Mouse (Mus musculus): ENCODE measurements around the gene Gbp8. TPM values are rescaled to one million over a fixed set of nuclear protein-coding genes. Genes with fewer than 3 reads are reported as not detected.
"Not testable (repeated sequence)": the region's sequence is repeated elsewhere in the genome, so short reads cannot be mapped to it uniquely, and the experiment has no call there.

The Gbp8 gene
- polyA plus RNA-seq, 1 experiment from 2014 or later: not detected

- DNase-seq (ENCODE audit: low spot score): no peak
- no peak overlapping the region for H3K27ac ChIP-seq
- no peaks in the 10 kb centered on the region for H3K36me3 ChIP-seq
- 95% methylated on average over 5 of the region's 5 CpGs for WGBS
- no peaks in the 10 kb centered on the region for H3K4me1 ChIP-seq
- H3K4me3 ChIP-seq: no peak overlapping the region
- no peaks in the 10 kb centered on the region for H3K9me3 ChIP-seq (replicated peaks)
- no peaks in the 10 kb centered on the region for H3K27me3 ChIP-seq (ENCODE audit: low read depth, poor library complexity, severe bottlenecking)
These were observed 25.7 kb downstream of the Gbp8 start for GRCm38 (mm10) chr5:105113656-105114055.

- not testable (repeated sequence) for H3K27ac ChIP-seq; H3K4me3 ChIP-seq; H3K27me3 ChIP-seq (ENCODE audit: low read depth, poor library complexity, severe bottlenecking); DNase-seq (ENCODE audit: low spot score); H3K9me3 ChIP-seq (replicated peaks); H3K36me3 ChIP-seq; H3K4me1 ChIP-seq
- WGBS: 32% methylated on average over 4 of the region's 4 CpGs
These were observed 29.0 kb downstream of the Gbp8 start for GRCm38 (mm10) chr5:105110271-105110852.

GRCm38 (mm10) chr5:105109775-105110174 lies 29.6 kb downstream of the Gbp8 start:
- not testable (repeated sequence) for H3K27ac ChIP-seq; H3K4me1 ChIP-seq; H3K4me3 ChIP-seq; H3K9me3 ChIP-seq (replicated peaks); H3K27me3 ChIP-seq (ENCODE audit: low read depth, poor library complexity, severe bottlenecking); H3K36me3 ChIP-seq; DNase-seq (ENCODE audit: low spot score)
- WGBS: 67% methylated on average over 1 of the region's 1 CpGs

- H3K9me3 ChIP-seq (replicated peaks); H3K36me3 ChIP-seq; H3K27ac ChIP-seq; H3K4me1 ChIP-seq; DNase-seq (ENCODE audit: low spot score); H3K4me3 ChIP-seq; H3K27me3 ChIP-seq (ENCODE audit: low read depth, poor library complexity, severe bottlenecking): not testable (repeated sequence)
- 87% methylated on average over 2 of the region's 2 CpGs for WGBS
These were observed 33.7 kb downstream of the Gbp8 start for GRCm38 (mm10) chr5:105105689-105106088.

- Histone ChIP-seq H3K36me3 (no peaks in the 10 kb centered on the region), H3K27me3 (ENCODE audit: low read depth, poor library complexity, severe bottlenecking) (no peaks in the 10 kb centered on the region), H3K9me3 (replicated peaks) (no peaks in the 10 kb centered on the region), H3K27ac (no peak overlapping the region), H3K4me3 (no peak overlapping the region), H3K4me1 (no peaks in the 10 kb centered on the region)
- DNase-seq (ENCODE audit: low spot score): no peak
These were observed 57.4 kb downstream of the Gbp8 start for GRCm38 (mm10) chr5:105081900-105082299.

- not testable (repeated sequence) for H3K27ac ChIP-seq; H3K4me3 ChIP-seq; DNase-seq (ENCODE audit: low spot score); H3K4me1 ChIP-seq; H3K9me3 ChIP-seq (replicated peaks); H3K36me3 ChIP-seq; H3K27me3 ChIP-seq (ENCODE audit: low read depth, poor library complexity, severe bottlenecking)
These were observed 71.0 kb downstream of the Gbp8 start for GRCm38 (mm10) chr5:105068356-105068755.

GRCm38 (mm10) chr5:105064443-105064842 lies 74.9 kb downstream of the Gbp8 start:
- not testable (repeated sequence) for H3K9me3 ChIP-seq (replicated peaks); H3K4me3 ChIP-seq; H3K4me1 ChIP-seq; H3K27me3 ChIP-seq (ENCODE audit: low read depth, poor library complexity, severe bottlenecking); H3K36me3 ChIP-seq; DNase-seq (ENCODE audit: low spot score); H3K27ac ChIP-seq
- WGBS: 87% methylated on average over 2 of the region's 2 CpGs

GRCm38 (mm10) chr5:105063321-105063720 lies 76.0 kb downstream of the Gbp8 start:
- Histone ChIP-seq H3K27ac (no peak overlapping the region), H3K36me3 (no peaks in the 10 kb centered on the region), H3K4me1 (no peaks in the 10 kb centered on the region), H3K9me3 (replicated peaks) (no peaks in the 10 kb centered on the region), H3K4me3 (no peak overlapping the region), H3K27me3 (ENCODE audit: low read depth, poor library complexity, severe bottlenecking) (no peaks in the 10 kb centered on the region)
- DNase-seq (ENCODE audit: low spot score): no peak
- WGBS: 54% methylated on average over 1 of the region's 1 CpGs

GRCm38 (mm10) chr5:105062403-105062802 lies 76.9 kb downstream of the Gbp8 start:
- 89% methylated on average over 2 of the region's 2 CpGs for WGBS

GRCm38 (mm10) chr5:105060224-105060623 lies 79.1 kb downstream of the Gbp8 start:
- Histone ChIP-seq H3K36me3 (no peaks in the 10 kb centered on the region), H3K9me3 (replicated peaks) (no peaks in the 10 kb centered on the region), H3K4me1 (no peaks in the 10 kb centered on the region), H3K27ac (no peak overlapping the region), H3K4me3 (no peak overlapping the region), H3K27me3 (ENCODE audit: low read depth, poor library complexity, severe bottlenecking) (no peaks in the 10 kb centered on the region)
- no peak for DNase-seq (ENCODE audit: low spot score)
- 91% methylated on average over 2 of the region's 2 CpGs for WGBS

More at GRCm38 (mm10) chr5:105062403-105062802, 76.9 kb downstream of the Gbp8 start:
- H3K36me3 ChIP-seq; H3K4me1 ChIP-seq; DNase-seq (ENCODE audit: low spot score); H3K27me3 ChIP-seq (ENCODE audit: low read depth, poor library complexity, severe bottlenecking); H3K9me3 ChIP-seq (replicated peaks); H3K27ac ChIP-seq; H3K4me3 ChIP-seq: not testable (repeated sequence)

GRCm38 (mm10) chr5:105055279-105055678 lies 84.1 kb downstream of the Gbp8 start:
- Histone ChIP-seq H3K27me3 (ENCODE audit: low read depth, poor library complexity, severe bottlenecking) (no peaks in the 10 kb centered on the region), H3K4me1 (no peaks in the 10 kb centered on the region), H3K4me3 (no peak overlapping the region), H3K9me3 (replicated peaks) (no peaks in the 10 kb centered on the region), H3K27ac (no peak overlapping the region), H3K36me3 (no peaks in the 10 kb centered on the region)
- WGBS: 96% methylated on average over 2 of the region's 2 CpGs
- no peak for DNase-seq (ENCODE audit: low spot score)

GRCm38 (mm10) chr5:105053471-105054169 lies 85.7 kb downstream of the Gbp8 start:
- DNase-seq (ENCODE audit: low spot score); H3K4me3 ChIP-seq; H3K27ac ChIP-seq; H3K4me1 ChIP-seq; H3K9me3 ChIP-seq (replicated peaks); H3K36me3 ChIP-seq; H3K27me3 ChIP-seq (ENCODE audit: low read depth, poor library complexity, severe bottlenecking): not testable (repeated sequence)
- WGBS: 83% methylated on average over 1 of the region's 1 CpGs

GRCm38 (mm10) chr5:105032362-105032761 lies 107.0 kb downstream of the Gbp8 start:
- 92% methylated on average over 2 of the region's 2 CpGs for WGBS
- Histone ChIP-seq H3K9me3 (replicated peaks) (no peaks in the 10 kb centered on the region), H3K4me3 (no peak overlapping the region), H3K27ac (no peak overlapping the region), H3K36me3 (no peaks in the 10 kb centered on the region), H3K4me1 (no peaks in the 10 kb centered on the region), H3K27me3 (ENCODE audit: low read depth, poor library complexity, severe bottlenecking) (no peaks in the 10 kb centered on the region)
- no peak for DNase-seq (ENCODE audit: low spot score)

- DNase-seq (ENCODE audit: low spot score): no peak
These were observed 126.8 kb downstream of the Gbp8 start for GRCm38 (mm10) chr5:105012551-105012950.

More at GRCm38 (mm10) chr5:105012551-105012950, 126.8 kb downstream of the Gbp8 start:
- H3K4me1 ChIP-seq: no peaks in the 10 kb centered on the region
- no peaks in the 10 kb centered on the region for H3K36me3 ChIP-seq
- H3K27me3 ChIP-seq (ENCODE audit: low read depth, poor library complexity, severe bottlenecking): no peaks in the 10 kb centered on the region
- 88% methylated on average over 1 of the region's 1 CpGs for WGBS
- H3K27ac ChIP-seq: no peak overlapping the region
- H3K4me3 ChIP-seq: no peak overlapping the region
- H3K9me3 ChIP-seq (replicated peaks): no peaks in the 10 kb centered on the region

All from limb, embryonic 10.5 days (tissue).